Mouse (Mus musculus): ENCODE data around the gene Lkaaear1. TPM values are rescaled to one million over a fixed set of nuclear protein-coding genes. Genes with fewer than 3 reads are reported as not detected.

The Lkaaear1 gene
- total RNA-seq, 2 experiments from 2014 or later, result not detected

- DNase-seq, result no peak
Observed at GRCm38 (mm10) chr2:181683381-181683780, 14.9 kb downstream of the Lkaaear1 start.

- DNase-seq, result no peak
Observed at GRCm38 (mm10) chr2:181681978-181682377, 16.3 kb downstream of the Lkaaear1 start.

- DNase-seq, result no peak
Observed at GRCm38 (mm10) chr2:181680716-181681117, 17.5 kb downstream of the Lkaaear1 start.

GRCm38 (mm10) chr2:181679951-181680715, 18.1 kb downstream of the Lkaaear1 start, which contains the start of gene Tcea2:
Gene Tcea2, plus strand, starts transcription at chr2:181680310.
- DNase-seq, result peak; percentile 79 to 84

- DNase-seq, result peak; percentile 81 to 88
Observed at GRCm38 (mm10) chr2:181678780-181679179, 19.5 kb downstream of the Lkaaear1 start.

DNA sequence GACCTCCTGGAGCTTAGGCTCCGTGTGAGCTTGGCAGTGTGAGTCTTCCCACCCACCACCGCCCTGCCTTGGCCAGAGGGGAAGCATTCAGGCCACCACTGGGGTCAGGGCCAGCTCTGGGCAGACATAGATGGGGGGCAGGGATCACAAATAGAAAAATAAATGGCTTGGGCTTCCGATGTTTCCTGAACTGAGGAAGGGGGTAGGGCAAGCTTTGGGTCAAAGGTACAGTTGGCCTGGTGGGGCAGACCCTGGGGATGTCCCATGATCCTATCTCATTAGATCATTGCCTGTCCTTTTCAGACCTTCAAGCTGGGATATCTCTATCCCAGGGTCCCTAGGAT, 20.5 kb downstream of the Lkaaear1 start:
- DNase-seq, result peak; percentile 32 to 56

GRCm38 (mm10) chr2:181677096-181677754, 21.0 kb downstream of the Lkaaear1 start:
- peak; percentile 59 to 88 for DNase-seq

DNA sequence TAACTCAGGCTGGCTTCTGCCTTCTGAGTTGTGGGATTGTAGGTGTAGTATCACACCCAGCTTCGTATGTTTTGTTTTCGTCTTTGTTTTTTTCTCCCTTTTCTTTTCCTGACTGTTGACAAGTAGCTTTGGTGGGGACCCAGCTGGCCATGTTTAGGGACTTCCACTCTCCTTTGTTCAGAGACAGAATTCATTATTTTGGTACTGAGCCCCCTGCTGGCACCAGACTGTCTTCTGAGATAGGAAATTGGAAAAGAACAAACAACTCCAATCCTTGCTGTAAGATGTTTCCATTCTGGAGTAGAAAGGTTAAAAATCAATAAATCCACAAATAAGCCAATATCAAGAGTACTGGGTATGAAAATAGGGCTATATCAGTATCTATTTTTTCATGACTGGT, 21.8 kb downstream of the Lkaaear1 start:
- peak in 1 of 2 experiments; percentile 27 for DNase-seq

DNA sequence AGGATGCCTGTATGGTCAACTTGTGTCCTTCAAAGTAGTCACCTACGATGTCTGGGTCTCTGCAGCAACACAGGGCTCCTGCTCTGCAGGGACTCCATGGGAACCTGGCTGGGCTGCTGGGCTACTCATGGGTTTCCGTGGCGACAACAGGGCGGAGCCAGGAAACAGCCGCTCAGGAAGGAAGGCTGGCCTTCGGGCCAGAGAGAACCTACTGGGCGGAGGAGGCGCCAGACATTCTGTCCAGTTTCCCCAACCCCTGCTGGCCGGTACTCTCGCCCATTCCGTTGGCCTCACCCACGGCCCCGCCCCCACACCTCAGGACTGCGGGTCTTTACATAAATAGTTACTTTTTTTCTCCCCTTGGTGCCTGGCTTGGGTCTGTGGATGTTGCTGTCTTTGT, 22.8 kb downstream of the Lkaaear1 start:
- peak; percentile 83 to 94 for DNase-seq

GRCm38 (mm10) chr2:181674934-181675333, 23.3 kb downstream of the Lkaaear1 start:
- no peak for DNase-seq

DNA sequence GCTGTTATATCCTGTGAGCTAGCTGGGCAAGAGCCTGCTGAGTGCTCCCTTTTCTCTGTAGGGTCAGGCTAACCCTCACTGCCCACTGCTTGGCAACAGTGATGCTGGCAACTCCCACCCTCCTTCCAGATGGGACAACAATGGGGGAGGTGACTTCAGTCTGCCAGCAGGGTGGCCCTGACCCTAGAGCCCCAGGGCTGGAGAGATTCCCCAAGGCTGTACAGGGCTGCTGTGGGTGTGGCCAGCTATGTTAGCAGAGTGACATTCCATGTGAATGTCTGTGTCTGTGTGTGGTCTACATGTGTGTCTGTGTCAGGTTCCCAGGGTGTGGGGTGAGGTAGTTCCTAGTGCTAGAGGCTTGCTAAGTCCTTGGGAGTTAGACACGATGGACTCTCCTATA, 24.7 kb downstream of the Lkaaear1 start:
- DNase-seq, result peak; percentile 23 to 36

DNA sequence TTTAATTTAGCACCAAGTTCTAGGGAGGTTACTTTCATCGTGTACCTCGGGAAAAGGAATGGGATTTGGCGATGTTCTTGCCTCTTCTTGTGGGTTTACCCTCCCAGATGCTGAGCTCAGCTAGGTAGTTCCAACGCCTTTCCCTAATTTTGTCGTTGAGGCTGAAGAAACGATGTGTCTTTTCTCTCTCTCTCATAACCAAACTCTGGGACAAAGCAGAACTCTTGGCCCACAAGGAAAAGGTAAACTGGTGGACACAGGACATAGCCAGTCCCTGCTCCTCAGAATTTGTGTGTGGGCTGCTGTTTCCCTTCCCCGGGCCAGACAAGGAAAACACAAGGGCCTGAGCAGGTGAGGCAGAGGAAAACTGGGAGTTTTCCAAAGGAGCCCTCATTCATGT, 26.3 kb downstream of the Lkaaear1 start:
- no peak for DNase-seq

GRCm38 (mm10) chr2:181671326-181671725, 26.9 kb downstream of the Lkaaear1 start, which contains the start of gene Sox18:
Gene Sox18, minus strand, starts transcription at chr2:181671640.
- peak; percentile 83 to 89 for DNase-seq

DNA sequence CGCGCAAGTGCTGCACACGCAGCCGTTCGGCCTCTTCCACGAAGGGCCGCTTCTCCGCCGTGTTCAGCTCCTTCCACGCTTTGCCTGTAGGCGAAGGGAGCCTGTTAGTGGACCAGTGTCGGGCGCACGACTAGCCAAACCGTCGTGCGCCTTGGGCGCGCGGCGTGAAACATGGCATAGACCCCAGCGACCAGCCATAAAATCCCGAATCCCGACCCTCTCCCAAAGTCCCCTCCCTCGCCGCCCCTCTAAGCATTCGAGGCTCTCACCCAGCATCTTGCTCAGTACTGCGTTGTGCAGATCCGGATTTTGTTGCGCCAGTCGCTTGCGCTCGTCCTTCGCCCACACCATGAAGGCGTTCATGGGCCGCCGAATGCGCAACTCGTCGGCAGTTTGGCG, 27.3 kb downstream of the Lkaaear1 start:
- DNase-seq, result peak in 1 of 2 experiments; percentile 22

GRCm38 (mm10) chr2:181670285-181670912, 27.8 kb downstream of the Lkaaear1 start:
- peak; percentile 42 for DNase-seq

DNA sequence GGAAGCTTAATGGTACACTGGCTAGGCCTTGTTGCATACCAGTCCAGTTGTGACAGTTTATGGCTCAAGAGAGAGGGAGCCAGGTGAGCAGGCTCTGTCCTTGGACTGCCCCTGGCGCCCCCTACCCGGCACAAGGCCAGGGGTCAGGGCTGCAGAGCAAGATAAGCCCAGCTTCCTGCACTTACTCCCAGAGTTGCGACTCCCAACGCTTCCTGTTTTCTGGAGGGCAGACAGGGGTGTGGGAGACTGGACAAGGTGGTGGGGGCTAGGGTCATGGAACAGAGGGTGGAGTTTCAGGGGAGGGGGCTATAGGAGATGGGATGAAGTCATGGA, 35.0 kb downstream of the Lkaaear1 start:
- DNase-seq, result peak; percentile 80 to 90

GRCm38 (mm10) chr2:181662620-181663297, 35.5 kb downstream of the Lkaaear1 start:
- peak in 1 of 2 experiments; percentile 81 for DNase-seq

DNA sequence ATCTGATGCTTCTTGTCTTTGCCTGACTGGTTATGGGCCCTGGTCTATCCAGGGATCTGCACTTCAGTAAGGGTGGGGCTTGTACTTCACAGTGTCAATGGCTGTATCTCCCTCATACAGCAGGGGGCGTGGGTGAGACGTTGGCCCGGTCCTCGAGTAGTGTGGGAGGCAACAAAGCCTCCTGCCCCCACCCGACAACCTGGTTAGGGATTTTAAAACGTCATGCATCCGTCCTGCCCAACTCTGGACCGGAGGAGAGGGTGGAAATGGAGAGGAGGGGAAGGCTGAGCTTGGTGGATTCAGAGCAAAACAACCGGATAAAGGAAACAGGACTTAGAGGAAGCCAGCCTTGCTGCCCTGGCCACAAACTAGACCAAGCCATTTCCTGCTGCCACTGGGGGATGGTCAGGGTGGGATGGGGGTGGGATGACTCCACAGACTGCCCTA, 38.6 kb downstream of the Lkaaear1 start:
- peak; percentile 92 to 95 for DNase-seq

- DNase-seq, result peak; percentile 76 to 77
Observed at GRCm38 (mm10) chr2:181658930-181659555, 39.2 kb downstream of the Lkaaear1 start.

DNA sequence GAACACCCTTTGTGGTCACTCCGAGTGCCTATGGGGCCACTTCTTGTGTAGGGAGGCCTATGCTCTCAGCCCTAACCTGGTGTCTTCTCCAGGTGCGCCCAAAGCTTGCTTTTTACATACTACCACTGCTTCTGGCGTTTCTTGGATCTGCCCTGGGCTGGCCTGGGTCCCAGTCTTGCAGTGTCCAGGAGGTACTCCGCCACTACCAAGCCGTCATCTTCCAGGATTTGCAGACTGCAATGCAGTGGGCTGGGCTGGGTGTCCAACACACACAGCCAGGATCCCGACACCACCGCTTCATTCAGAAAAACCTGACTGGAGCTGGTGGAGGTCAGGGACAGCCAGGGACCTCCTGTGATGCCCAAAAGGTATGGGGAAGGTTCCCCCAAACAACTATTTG, 39.7 kb downstream of the Lkaaear1 start:
- DNase-seq, result no peak

- DNase-seq, result no peak
Observed at GRCm38 (mm10) chr2:181657441-181657840, 40.8 kb downstream of the Lkaaear1 start.

- no peak for DNase-seq
Observed at GRCm38 (mm10) chr2:181656734-181657133, 41.5 kb downstream of the Lkaaear1 start, which contains the start of gene Gm29797. Gene Gm29797, plus strand, starts transcription at chr2:181657034.
